Mouse (Mus musculus) megakaryocyte, embryonic 14.5 days (primary cell): ENCODE results near the gene Mboat2.

Experiments
- FLI1 ChIP-seq: IDR thresholded peaks from 2 replicates; pipeline ENCODE4 v1.6.1; 2012; ENCODE audit warnings: low read length, inconsistent platforms, mixed read lengths
- GATA1 ChIP-seq: IDR thresholded peaks from 3 replicates; pipeline ENCODE4 v1.6.1; 2012; ENCODE audit warnings: mixed read lengths, low read length, inconsistent platforms, borderline replicate concordance

DNA sequence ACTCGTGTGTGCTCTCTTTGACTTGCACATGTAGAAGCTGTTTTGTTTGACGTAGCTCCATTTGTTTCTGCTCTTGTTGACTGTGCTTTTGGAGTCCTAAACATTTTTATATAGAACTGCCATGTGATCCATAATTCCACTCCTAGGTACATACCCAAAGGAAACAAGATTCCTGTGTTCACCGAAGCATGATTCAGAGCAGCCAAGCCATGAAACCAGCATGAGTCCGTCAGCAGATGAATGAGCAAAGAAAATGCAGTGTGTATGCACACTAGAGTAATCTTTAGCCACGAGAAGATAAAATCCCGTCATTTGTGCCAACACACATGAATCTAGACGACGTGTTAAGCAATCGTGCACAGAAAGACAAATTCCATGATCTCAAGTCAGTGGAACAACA is 67.5 kb downstream of the Mboat2 start:
- no peak for TF ChIP-seq FLI1
- TF ChIP-seq GATA1: no peak
